Comparison of ENCODE assay signal across 8 mouse cellular contexts in genomic region chr9:45955107-45955963, GRCm38 (mm10). TPM values are rescaled to one million over a fixed set of nuclear protein-coding genes. Genes with fewer than 3 reads are reported as not detected.
DNase-seq lines count a peak whose midpoint lies in the region; ATAC-seq and TF ChIP-seq lines count a peak whose summit lies in the region.

Gene Sidt2 (minus strand): TSS chr9:45955258.

- H3K27ac ChIP-seq in embryonic facial prominence, embryonic 11.5 days (replicated peaks; ENCODE audit: low read depth, low read length), result peak within 1 kb of the TSS; percentile 73
- H3K27ac ChIP-seq in intestine, postnatal 0 days (ENCODE audit: low read depth, low read length), result peak within 1 kb of the TSS; percentile 98
- peak within 1 kb of the TSS; percentile 93 for H3K27ac ChIP-seq in midbrain, embryonic 10.5 days (replicated peaks)

- no peaks in the 10 kb centered on the region for H3K27me3 ChIP-seq in embryonic facial prominence, embryonic 11.5 days (ENCODE audit: control insufficient read depth, insufficient read depth, low read length)
- no peaks in the 10 kb centered on the region for H3K27me3 ChIP-seq in intestine, postnatal 0 days (replicated peaks; ENCODE audit: control insufficient read depth, insufficient read depth, low read length)
- no peaks in the 10 kb centered on the region for H3K27me3 ChIP-seq in midbrain, embryonic 10.5 days (ENCODE audit: low read depth, poor library complexity, severe bottlenecking)

- intact Hi-C loops in left cerebral cortex, postnatal 36 days (cut with DNase I), result loop anchor here (2.0 kb wide), 1 partner anchor 49 kb away; the partner anchor contains the start of genes Pcsk7 and Rnf214

- WGBS in embryonic facial prominence, embryonic 11.5 days, result under 1% methylated on average over 46 of the region's 48 CpGs
- WGBS in intestine, postnatal 0 days, result 1% methylated on average over 48 of the region's 48 CpGs
- under 1% methylated on average over 48 of the region's 48 CpGs for WGBS in midbrain, embryonic 10.5 days

- peak; percentile 86 for DNase-seq in 3134 (ENCODE audit: extremely low read depth, insufficient read length, low spot score)
- peak; percentile 91 for DNase-seq in adrenal gland, postnatal 25 days
- peak; percentile 94 for DNase-seq in embryonic facial prominence, embryonic 11.5 days (ENCODE audit: low spot score)
- DNase-seq in left cerebral cortex, postnatal 36 days (ENCODE audit: low spot score in 2 of 2), result peak; percentile 90 to 91
- DNase-seq in midbrain, embryonic 10.5 days (ENCODE audit: low spot score), result peak; percentile 87
- DNase-seq in right cerebral cortex, postnatal 4 days, result peak; percentile 83

- ATAC-seq in embryonic facial prominence, embryonic 11.5 days (replicated peaks; ENCODE audit: insufficient number of reproducible peaks, low FRiP score, low TSS enrichment, low read depth), result peak; percentile 89
- peak; percentile 55 for ATAC-seq in granulocyte monocyte progenitor cell, adult 5-6 weeks (replicated peaks; ENCODE audit: poor library complexity, severe bottlenecking)
- peak; percentile 90 for ATAC-seq in intestine, postnatal 0 days

- no peaks in the 10 kb centered on the region for H3K36me3 ChIP-seq in embryonic facial prominence, embryonic 11.5 days (replicated peaks; ENCODE audit: control insufficient read depth, insufficient read depth, low read depth, low read length)
- H3K36me3 ChIP-seq in intestine, postnatal 0 days (ENCODE audit: control insufficient read depth, insufficient read depth), result peaks cover 17% of the 10 kb centered on the region
- H3K36me3 ChIP-seq in midbrain, embryonic 10.5 days, result peaks cover 28% of the 10 kb centered on the region

- peak within 1 kb of the TSS; percentile 91 for H3K4me3 ChIP-seq in embryonic facial prominence, embryonic 11.5 days (ENCODE audit: low read depth, low read length)
- H3K4me3 ChIP-seq in intestine, postnatal 0 days (ENCODE audit: low read depth, low read length), result peak within 1 kb of the TSS; percentile 81
- H3K4me3 ChIP-seq in midbrain, embryonic 10.5 days, result peak within 1 kb of the TSS; percentile 92

- no peaks in the 10 kb centered on the region for H3K9me3 ChIP-seq in embryonic facial prominence, embryonic 11.5 days (replicated peaks; ENCODE audit: control insufficient read depth, low read length)
- H3K9me3 ChIP-seq in intestine, postnatal 0 days (ENCODE audit: control insufficient read depth), result no peaks in the 10 kb centered on the region
- H3K9me3 ChIP-seq in midbrain, embryonic 10.5 days (replicated peaks), result no peaks in the 10 kb centered on the region

- H3K9ac ChIP-seq in embryonic facial prominence, embryonic 11.5 days (replicated peaks; ENCODE audit: low read length), result peak within 1 kb of the TSS; percentile 88
- peak within 1 kb of the TSS; percentile 97 for H3K9ac ChIP-seq in intestine, postnatal 0 days (ENCODE audit: low read depth, low read length)

- H3K4me1 ChIP-seq in embryonic facial prominence, embryonic 11.5 days (ENCODE audit: control insufficient read depth, insufficient read depth, low read length), result no peaks in the 10 kb centered on the region
- 0 out of 2 replicates have a peak, but pooled peaks cover 6% of the 10 kb centered on the region for H3K4me1 ChIP-seq in intestine, postnatal 0 days (replicated peaks; ENCODE audit: control insufficient read depth, insufficient read depth, low read length)
- H3K4me1 ChIP-seq in midbrain, embryonic 10.5 days, result peaks cover 30% of the 10 kb centered on the region

- TF ChIP-seq CTCF in intestine, postnatal 0 days (IDR thresholded peaks at IDR 0.05; ENCODE audit: low read depth), result no peak; the same call in 1 of the 2 replicates

- H3K4me2 ChIP-seq in embryonic facial prominence, embryonic 11.5 days (ENCODE audit: low read depth, low read length), result peak within 1 kb of the TSS; percentile 84
- H3K4me2 ChIP-seq in intestine, postnatal 0 days (replicated peaks; ENCODE audit: low read depth), result peak within 1 kb of the TSS; percentile 82

RNA-seq across cellular contexts. Expression of gene Sidt2, which starts in this region (rescaled TPM):
- total RNA-seq in adrenal gland, postnatal 25 days (2021), result 286 and 328 TPM in 2 replicates
- 23.6 and 23.8 TPM in 2 replicates for polyA plus RNA-seq in embryonic facial prominence, embryonic 11.5 days (2014; fragmentation: Nextera tagmentation; extraction: Ambion mirVana)
- total RNA-seq in granulocyte monocyte progenitor cell, adult 5-6 weeks (2014; fragmentation: Nextera tagmentation), result 31.0 and 57.9 TPM in 2 replicates
- 18.7 and 29.3 TPM in 2 replicates for total RNA-seq in granulocyte monocyte progenitor cell, adult 5-6 weeks (2017)
- polyA plus RNA-seq in intestine, postnatal 0 days (2015; fragmentation: Nextera tagmentation; extraction: Ambion mirVana), result 65.0 and 70.5 TPM in 2 replicates
- 10 to 100 TPM; 82.3 to 88.8 TPM for total RNA-seq in left cerebral cortex, postnatal 36 days (2021)
- polyA plus RNA-seq in midbrain, embryonic 10.5 days (2016; fragmentation: Nextera tagmentation; extraction: Ambion mirVana), result 23.7 and 27.3 TPM in 2 replicates

Comparison
In these comparisons a context has a peak if more than half of its experiments do, and no peak if none do; other contexts are left out.
1. Peak in every context shown above with its lines: DNase-seq, ATAC-seq, H3K4me3 ChIP-seq and H3K27ac ChIP-seq.